Mouse (Mus musculus): Measurements from ENCODE around the gene Csnk1e. TPM values are rescaled to one million over a fixed set of nuclear protein-coding genes. Genes with fewer than 3 reads are reported as not detected.

Csnk1e gene
- polyA plus RNA-seq, 1 experiment from 2014 or later, result 182 TPM

DNA sequence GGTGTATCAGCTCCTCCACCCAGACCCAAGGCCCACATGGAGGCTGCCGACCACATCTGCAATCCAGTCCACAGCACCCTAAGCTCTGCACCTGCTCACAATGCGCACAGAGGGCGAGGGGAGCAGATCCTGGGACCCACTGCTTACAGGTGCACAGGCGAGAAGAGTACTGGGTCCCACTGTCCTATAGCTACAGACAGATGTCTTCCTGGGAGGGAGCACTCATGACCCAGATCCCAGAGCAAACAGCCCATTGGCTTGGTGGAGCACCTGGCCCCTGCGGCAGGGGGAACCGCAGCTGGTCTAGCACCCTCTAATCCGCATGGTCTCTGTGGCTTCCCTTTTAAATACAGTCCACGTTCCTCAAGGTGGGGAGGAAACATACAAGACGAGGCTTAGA lies 73.7 kb downstream of the Csnk1e start:
- peaks cover 2% of the 10 kb centered on the region; the same call in 1 of the 2 replicates for H3K36me3 ChIP-seq (ENCODE audit: control insufficient read depth, insufficient read depth, low read length)
- no peak overlapping the region for H3K4me3 ChIP-seq (ENCODE audit: low read depth, low read length)
- no peak overlapping the region for H3K9ac ChIP-seq (ENCODE audit: low read length)
- no peaks in the 10 kb centered on the region for H3K9me3 ChIP-seq (ENCODE audit: control insufficient read depth, low read length)
- no peak for DNase-seq (ENCODE audit: low spot score, missing footprints)
- H3K27ac ChIP-seq (ENCODE audit: low read depth, low read length), result no peak overlapping the region
- no peaks in the 10 kb centered on the region for H3K4me1 ChIP-seq (ENCODE audit: control insufficient read depth, insufficient read depth, low read length)
- WGBS, result 84% methylated on average over 9 of the region's 9 CpGs
- no peak for ATAC-seq (ENCODE audit: low FRiP score)
- H3K4me2 ChIP-seq, result no peak overlapping the region
- H3K27me3 ChIP-seq (ENCODE audit: control insufficient read depth, insufficient read depth, low read length), result no peaks in the 10 kb centered on the region

- Histone ChIP-seq H3K4me1 (ENCODE audit: control insufficient read depth, insufficient read depth, low read length) (no peaks in the 10 kb centered on the region), H3K27ac (ENCODE audit: low read depth, low read length) (no peak overlapping the region), H3K27me3 (ENCODE audit: control insufficient read depth, insufficient read depth, low read length) (no peaks in the 10 kb centered on the region), H3K9ac (ENCODE audit: low read length) (no peak overlapping the region), H3K9me3 (ENCODE audit: control insufficient read depth, low read length) (no peaks in the 10 kb centered on the region), H3K36me3 (ENCODE audit: control insufficient read depth, insufficient read depth, low read length) (peaks cover 2% of the 10 kb centered on the region; the same call in 1 of the 2 replicates), H3K4me3 (ENCODE audit: low read depth, low read length) (no peak overlapping the region), H3K4me2 (no peak overlapping the region)
- 59% methylated on average over 22 of the region's 23 CpGs for WGBS
- peak; percentile 70 for ATAC-seq (ENCODE audit: low FRiP score)
- peak; percentile 97 for DNase-seq (ENCODE audit: low spot score, missing footprints)
Measured at GRCm38 (mm10) chr15:79380468-79381444, 74.6 kb downstream of the Csnk1e start.

GRCm38 (mm10) chr15:79379658-79380057 lies 75.7 kb downstream of the Csnk1e start:
- DNase-seq (ENCODE audit: low spot score, missing footprints) (no peak), ATAC-seq (ENCODE audit: low FRiP score) (no peak)
- Histone ChIP-seq H3K9ac (ENCODE audit: low read length) (no peak overlapping the region), H3K4me1 (ENCODE audit: control insufficient read depth, insufficient read depth, low read length) (no peaks in the 10 kb centered on the region), H3K36me3 (ENCODE audit: control insufficient read depth, insufficient read depth, low read length) (peaks cover 2% of the 10 kb centered on the region; the same call in 1 of the 2 replicates), H3K9me3 (ENCODE audit: control insufficient read depth, low read length) (no peaks in the 10 kb centered on the region), H3K4me2 (no peak overlapping the region), H3K27me3 (ENCODE audit: control insufficient read depth, insufficient read depth, low read length) (no peaks in the 10 kb centered on the region), H3K27ac (ENCODE audit: low read depth, low read length) (no peak overlapping the region), H3K4me3 (ENCODE audit: low read depth, low read length) (no peak overlapping the region)
- WGBS, result 88% methylated on average over 7 of the region's 7 CpGs

- H3K4me3 ChIP-seq (ENCODE audit: low read depth, low read length), result no peak overlapping the region
- ATAC-seq (ENCODE audit: low FRiP score), result no peak
- H3K4me2 ChIP-seq, result no peak overlapping the region
- H3K27me3 ChIP-seq (ENCODE audit: control insufficient read depth, insufficient read depth, low read length), result no peaks in the 10 kb centered on the region
- DNase-seq (ENCODE audit: low spot score, missing footprints), result no peak
- H3K36me3 ChIP-seq (ENCODE audit: control insufficient read depth, insufficient read depth, low read length), result peaks cover 2% of the 10 kb centered on the region; the same call in 1 of the 2 replicates
- H3K27ac ChIP-seq (ENCODE audit: low read depth, low read length), result no peak overlapping the region
- no peaks in the 10 kb centered on the region for H3K4me1 ChIP-seq (ENCODE audit: control insufficient read depth, insufficient read depth, low read length)
- H3K9me3 ChIP-seq (ENCODE audit: control insufficient read depth, low read length), result no peaks in the 10 kb centered on the region
- 92% methylated on average over 10 of the region's 10 CpGs for WGBS
- H3K9ac ChIP-seq (ENCODE audit: low read length), result no peak overlapping the region
Measured at GRCm38 (mm10) chr15:79378608-79379007, 76.8 kb downstream of the Csnk1e start.

GRCm38 (mm10) chr15:79377681-79378080 lies 77.7 kb downstream of the Csnk1e start:
- Histone ChIP-seq H3K36me3 (ENCODE audit: control insufficient read depth, insufficient read depth, low read length) (peaks cover 2% of the 10 kb centered on the region; the same call in 1 of the 2 replicates), H3K4me3 (ENCODE audit: low read depth, low read length) (no peak overlapping the region), H3K27me3 (ENCODE audit: control insufficient read depth, insufficient read depth, low read length) (no peaks in the 10 kb centered on the region), H3K27ac (ENCODE audit: low read depth, low read length) (no peak overlapping the region), H3K9me3 (ENCODE audit: control insufficient read depth, low read length) (no peaks in the 10 kb centered on the region), H3K9ac (ENCODE audit: low read length) (no peak overlapping the region), H3K4me1 (ENCODE audit: control insufficient read depth, insufficient read depth, low read length) (no peaks in the 10 kb centered on the region), H3K4me2 (no peak overlapping the region)
- DNase-seq (ENCODE audit: low spot score, missing footprints) (no peak), ATAC-seq (ENCODE audit: low FRiP score) (no peak)
- 84% methylated on average over 6 of the region's 6 CpGs for WGBS

- Histone ChIP-seq H3K4me2 (no peak overlapping the region), H3K4me1 (ENCODE audit: control insufficient read depth, insufficient read depth, low read length) (no peaks in the 10 kb centered on the region), H3K4me3 (ENCODE audit: low read depth, low read length) (no peak overlapping the region), H3K36me3 (ENCODE audit: control insufficient read depth, insufficient read depth, low read length) (peaks cover 2% of the 10 kb centered on the region), H3K9ac (ENCODE audit: low read length) (no peak overlapping the region), H3K27me3 (ENCODE audit: control insufficient read depth, insufficient read depth, low read length) (no peaks in the 10 kb centered on the region), H3K9me3 (ENCODE audit: control insufficient read depth, low read length) (no peaks in the 10 kb centered on the region), H3K27ac (ENCODE audit: low read depth, low read length) (no peak overlapping the region)
- WGBS, result 52% methylated on average over 3 of the region's 3 CpGs
- ATAC-seq (ENCODE audit: low FRiP score) (no peak), DNase-seq (ENCODE audit: low spot score, missing footprints) (no peak)
Measured at GRCm38 (mm10) chr15:79374760-79375159, 80.6 kb downstream of the Csnk1e start.

DNA sequence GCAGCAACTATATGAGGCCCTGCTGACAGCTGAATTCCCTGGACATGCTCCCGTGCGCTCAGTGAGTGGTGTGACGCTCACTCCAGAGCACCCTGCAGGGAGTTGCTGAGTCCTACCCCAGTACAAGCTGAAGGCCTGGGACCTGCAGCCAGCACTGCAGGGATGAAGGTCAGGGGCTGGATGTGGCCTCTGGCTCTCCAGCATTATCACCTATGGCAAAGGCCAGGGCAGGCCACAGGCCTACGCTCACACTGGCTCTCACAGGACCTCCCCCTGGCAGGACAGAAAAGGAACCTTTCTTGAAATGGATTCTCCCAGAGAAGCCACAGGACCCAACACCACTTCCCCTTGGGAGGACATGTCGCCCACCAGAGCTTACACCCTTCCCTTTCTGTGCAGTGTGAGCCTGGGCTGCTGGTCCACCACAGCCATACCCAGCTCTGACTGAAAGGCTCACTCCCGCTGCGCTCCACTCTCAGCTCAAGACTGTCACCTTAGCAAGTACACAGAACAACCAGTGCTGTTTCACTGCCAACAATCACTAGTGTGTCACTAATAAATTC lies 85.0 kb downstream of the Csnk1e start:
- DNase-seq (ENCODE audit: low spot score, missing footprints), result no peak
- no peak overlapping the region for H3K4me3 ChIP-seq (ENCODE audit: low read depth, low read length)
- no peaks in the 10 kb centered on the region for H3K27me3 ChIP-seq (ENCODE audit: control insufficient read depth, insufficient read depth, low read length)
- H3K9ac ChIP-seq (ENCODE audit: low read length), result no peak overlapping the region
- no peak overlapping the region for H3K27ac ChIP-seq (ENCODE audit: low read depth, low read length)
- WGBS, result 81% methylated on average over 7 of the region's 7 CpGs
- H3K4me1 ChIP-seq (ENCODE audit: control insufficient read depth, insufficient read depth, low read length), result no peaks in the 10 kb centered on the region; the same call in 1 of the 2 replicates
- no peaks in the 10 kb centered on the region for H3K9me3 ChIP-seq (ENCODE audit: control insufficient read depth, low read length)
- H3K36me3 ChIP-seq (ENCODE audit: control insufficient read depth, insufficient read depth, low read length), result peaks cover 3% of the 10 kb centered on the region
- ATAC-seq (ENCODE audit: low FRiP score), result no peak
- H3K4me2 ChIP-seq, result no peak overlapping the region

- ATAC-seq (ENCODE audit: low FRiP score), result no peak
Measured at GRCm38 (mm10) chr15:79369452-79370280, 85.7 kb downstream of the Csnk1e start.

More at GRCm38 (mm10) chr15:79369452-79370280, 85.7 kb downstream of the Csnk1e start:
- Histone ChIP-seq H3K4me1 (ENCODE audit: control insufficient read depth, insufficient read depth, low read length) (no peaks in the 10 kb centered on the region; the same call in 1 of the 2 replicates), H3K9ac (ENCODE audit: low read length) (no peak overlapping the region), H3K4me3 (ENCODE audit: low read depth, low read length) (no peak overlapping the region), H3K27me3 (ENCODE audit: control insufficient read depth, insufficient read depth, low read length) (no peaks in the 10 kb centered on the region), H3K27ac (ENCODE audit: low read depth, low read length) (no peak overlapping the region), H3K36me3 (ENCODE audit: control insufficient read depth, insufficient read depth, low read length) (peaks cover 3% of the 10 kb centered on the region), H3K4me2 (no peak overlapping the region), H3K9me3 (ENCODE audit: control insufficient read depth, low read length) (no peaks in the 10 kb centered on the region)
- 76% methylated on average over 15 of the region's 15 CpGs for WGBS
- DNase-seq (ENCODE audit: low spot score, missing footprints), result no peak

All from midbrain, embryonic 11.5 days (tissue).